ENCODE assay signal across 21 mouse cellular contexts in genomic region chr9:13620794-13621193, GRCm38 (mm10).
DNase-seq lines count a peak whose midpoint lies in the region; ATAC-seq lines count a peak whose summit lies in the region.
"Had no signal": no experiment of that assay in that cellular context is flagged by ENCODE, and none has a peak within 500 bp of the region (broad histone marks: within the 10 kb centered on the region; RNA-seq: fewer than 3 reads in every experiment).

No protein-coding gene starts in this region.

- H3K36me3 ChIP-seq in forebrain, embryonic 10.5 days (replicated peaks): peaks cover 4% of the 10 kb centered on the region
- H3K36me3 ChIP-seq in forebrain, embryonic 12.5 days (replicated peaks): peaks cover 9% of the 10 kb centered on the region
- H3K36me3 ChIP-seq in midbrain, embryonic 10.5 days: peaks cover 14% of the 10 kb centered on the region
- no peaks in the 10 kb centered on the region for H3K36me3 ChIP-seq in midbrain, embryonic 14.5 days (ENCODE audit: control insufficient read depth, insufficient read depth, low read length)
- H3K36me3 ChIP-seq in midbrain, embryonic 15.5 days (replicated peaks): no peaks in the 10 kb centered on the region
- H3K36me3 ChIP-seq: G1E; hindbrain, embryonic 15.5 days had no signal

- H3K9me3 ChIP-seq in forebrain, embryonic 10.5 days: no peaks in the 10 kb centered on the region
- no peaks in the 10 kb centered on the region for H3K9me3 ChIP-seq in forebrain, embryonic 12.5 days
- H3K9me3 ChIP-seq in midbrain, embryonic 10.5 days (replicated peaks): no peaks in the 10 kb centered on the region
- H3K9me3 ChIP-seq in midbrain, embryonic 14.5 days (ENCODE audit: control insufficient read depth, low read length): no peaks in the 10 kb centered on the region
- no peaks in the 10 kb centered on the region for H3K9me3 ChIP-seq in midbrain, embryonic 15.5 days
- H3K9me3 ChIP-seq: embryonic facial prominence, embryonic 15.5 days; G1E; heart, embryonic 13.5 days; hindbrain, embryonic 15.5 days had no signal

- no peak for DNase-seq in forebrain, embryonic 10.5 days (ENCODE audit: extremely low spot score, low spot score)
- DNase-seq in midbrain, embryonic 10.5 days (ENCODE audit: low spot score): no peak
- no peak for DNase-seq in midbrain, embryonic 14.5 days
- DNase-seq in embryo, embryonic 10.5 days (ENCODE audit: low spot score): no peak
- no peak for DNase-seq in natural killer cell, adult 2 months (ENCODE audit: low spot score in 2 of 2)
- DNase-seq: adrenal gland, adult 8-10 months; adrenal gland, postnatal 36 days; B cell, adult 2 months; cerebellum, adult 2 months; cerebellum, postnatal 10 days; embryo, embryonic 11 days; gastrocnemius, postnatal 14 days had no signal

- H3K9ac ChIP-seq in forebrain, embryonic 12.5 days: no peak overlapping the region
- H3K9ac ChIP-seq in midbrain, embryonic 14.5 days (replicated peaks; ENCODE audit: low read length): no peak overlapping the region
- no peak overlapping the region for H3K9ac ChIP-seq in midbrain, embryonic 15.5 days
- H3K9ac ChIP-seq: embryonic facial prominence, embryonic 15.5 days; heart, embryonic 13.5 days; hindbrain, embryonic 15.5 days had no signal

- 0 out of 2 replicates have a peak overlapping the region, but pooled peaks have one; percentile 4 for H3K27ac ChIP-seq in forebrain, embryonic 10.5 days
- no peak overlapping the region for H3K27ac ChIP-seq in forebrain, embryonic 12.5 days
- 0 out of 2 replicates have a peak overlapping the region, but pooled peaks have one; percentile 5 for H3K27ac ChIP-seq in midbrain, embryonic 10.5 days (replicated peaks)
- H3K27ac ChIP-seq in midbrain, embryonic 14.5 days (replicated peaks; ENCODE audit: low read depth, low read length): no peak overlapping the region
- H3K27ac ChIP-seq in midbrain, embryonic 15.5 days: no peak overlapping the region
- H3K27ac ChIP-seq: embryonic facial prominence, embryonic 15.5 days; heart, embryonic 13.5 days; hindbrain, embryonic 15.5 days had no signal

- ATAC-seq in forebrain, embryonic 12.5 days (ENCODE audit: low FRiP score): no peak
- no peak for ATAC-seq in midbrain, embryonic 14.5 days (ENCODE audit: low FRiP score, low TSS enrichment)
- ATAC-seq in midbrain, embryonic 15.5 days (replicated peaks): peak; percentile 62; the same call in 1 of the 2 replicates
- ATAC-seq: CD4-positive, CD25-positive, alpha-beta regulatory T cell, adult 4 months; forebrain, embryonic 16.5 days had no signal

- peaks cover 18% of the 10 kb centered on the region for H3K4me1 ChIP-seq in forebrain, embryonic 10.5 days
- H3K4me1 ChIP-seq in forebrain, embryonic 12.5 days: peaks cover 3% of the 10 kb centered on the region; the same call in 1 of the 2 replicates
- no peaks in the 10 kb centered on the region; the same call in 1 of the 2 replicates for H3K4me1 ChIP-seq in midbrain, embryonic 10.5 days
- H3K4me1 ChIP-seq in midbrain, embryonic 14.5 days (ENCODE audit: control insufficient read depth, insufficient read depth, low read length): no peaks in the 10 kb centered on the region
- no peaks in the 10 kb centered on the region for H3K4me1 ChIP-seq in midbrain, embryonic 15.5 days

- 81% methylated on average over 6 of the region's 6 CpGs for WGBS in forebrain, embryonic 10.5 days
- 76% methylated on average over 6 of the region's 6 CpGs for WGBS in forebrain, embryonic 12.5 days
- 82% methylated on average over 6 of the region's 6 CpGs for WGBS in midbrain, embryonic 10.5 days
- WGBS in midbrain, embryonic 14.5 days: 81% methylated on average over 6 of the region's 6 CpGs
- 80% methylated on average over 6 of the region's 6 CpGs for WGBS in midbrain, embryonic 15.5 days

- H3K4me3 ChIP-seq in forebrain, embryonic 10.5 days: no peak overlapping the region
- H3K4me3 ChIP-seq in forebrain, embryonic 12.5 days (replicated peaks): no peak overlapping the region
- no peak overlapping the region for H3K4me3 ChIP-seq in midbrain, embryonic 10.5 days
- no peak overlapping the region for H3K4me3 ChIP-seq in midbrain, embryonic 14.5 days (replicated peaks; ENCODE audit: low read depth, low read length)
- H3K4me3 ChIP-seq in midbrain, embryonic 15.5 days: no peak overlapping the region
- H3K4me3 ChIP-seq: embryonic facial prominence, embryonic 15.5 days; erythroblast, embryonic 14.5 days; heart, embryonic 13.5 days; hindbrain, embryonic 15.5 days had no signal

- H3K4me2 ChIP-seq in forebrain, embryonic 12.5 days: no peak overlapping the region
- no peak overlapping the region for H3K4me2 ChIP-seq in midbrain, embryonic 14.5 days (ENCODE audit: low read length)
- no peak overlapping the region for H3K4me2 ChIP-seq in midbrain, embryonic 15.5 days
- H3K4me2 ChIP-seq: embryonic facial prominence, embryonic 15.5 days; heart, embryonic 13.5 days; hindbrain, embryonic 15.5 days had no signal

- no peaks in the 10 kb centered on the region for H3K27me3 ChIP-seq in forebrain, embryonic 10.5 days (ENCODE audit: poor library complexity, severe bottlenecking)
- H3K27me3 ChIP-seq in forebrain, embryonic 12.5 days: no peaks in the 10 kb centered on the region
- H3K27me3 ChIP-seq in midbrain, embryonic 10.5 days (ENCODE audit: low read depth, poor library complexity, severe bottlenecking): no peaks in the 10 kb centered on the region
- H3K27me3 ChIP-seq in midbrain, embryonic 14.5 days (ENCODE audit: control insufficient read depth, insufficient read depth, low read length): no peaks in the 10 kb centered on the region
- no peaks in the 10 kb centered on the region for H3K27me3 ChIP-seq in midbrain, embryonic 15.5 days (replicated peaks)
- H3K27me3 ChIP-seq: embryonic facial prominence, embryonic 15.5 days; heart, embryonic 13.5 days; hindbrain, embryonic 15.5 days had no signal

Comparison
In these comparisons a context has a peak if more than half of its experiments do, and no peak if none do; other contexts are left out.
1. H3K27ac ChIP-seq: peak in forebrain, embryonic 10.5 days (single experiment) and midbrain, embryonic 10.5 days (single experiment); none in forebrain, embryonic 12.5 days (single experiment), midbrain, embryonic 14.5 days (single experiment) and midbrain, embryonic 15.5 days (single experiment).